Mouse (Mus musculus) adrenal gland, adult (tissue): ENCODE data around the gene Nemp1.
A peak's percentile ranks its signal among the peaks of the same experiment; 100 is the strongest.

Experiments
- DNase-seq, 2 experiments: peaks; one replicate each; pipeline ENCODE4 v3.0.0; 2022 to 2023; ENCODE audit warnings: low spot score in 1 of 2; ENCODE audit not compliant: inconsistent age in 2 of 2

Nemp1 gene

GRCm38 (mm10) chr10:127750136-127750777, 83.6 kb downstream of the Nemp1 start:
- peak; percentile 41 to 61 for DNase-seq
